Mouse (Mus musculus) MEL (cell line): ENCODE measurements at regions not wholly inside any gene's neighbourhood (a gene's known extent, or its start where the extent isn't known, plus 50 kb on each side); places are given as distances from the start of the nearest gene placed in this dataset.

ENCODE experiments used
- DNase-seq: peaks from one replicate; pipeline ENCODE4 v3.0.0; 2011; ENCODE audit warnings: low read depth, low spot score
- H3K27ac ChIP-seq: 2 replicates; pipeline ENCODE4 v1.5.1; 2012; ENCODE audit warnings: low read depth, mild to moderate bottlenecking, control low read depth, low read length, moderate library complexity; ENCODE audit not compliant: control insufficient read depth
- H3K27me3 ChIP-seq, 2 experiments: fragments of 150-350 bp in 1 of 2; sonication (generic) in 1 of 2; 2 replicates each; pipeline ENCODE4 v1.6.1; 2012; ENCODE audit warnings: low read length in 2 of 2, mild to moderate bottlenecking in 2 of 2, improper control_type of control experiment in 1 of 2, moderate library complexity in 1 of 2; ENCODE audit not compliant: insufficient read depth in 2 of 2, control insufficient read depth in 1 of 2
- H3K36me3 ChIP-seq, 2 experiments: 2 replicates each; pipeline ENCODE4 v1.6.1; 2012 to 2014; ENCODE audit warnings: low read length in 2 of 2, improper control_type of control experiment in 1 of 2, inconsistent platforms in 1 of 2, mild to moderate bottlenecking in 1 of 2; ENCODE audit not compliant: insufficient read depth in 2 of 2, control insufficient read depth in 1 of 2
- H3K4me1 ChIP-seq, 2 experiments: fragments of 150-350 bp in 1 of 2; sonication (generic) in 1 of 2; 2 replicates each; pipeline ENCODE4 v1.6.1; 2012; ENCODE audit warnings: low read length in 2 of 2, improper control_type of control experiment in 1 of 2, mild to moderate bottlenecking in 1 of 2; ENCODE audit not compliant: insufficient read depth in 2 of 2, control insufficient read depth in 1 of 2
- H3K4me3 ChIP-seq, 2 experiments: fragments of 150-350 bp in 1 of 2; sonication (generic) in 1 of 2; 2 replicates each; pipeline ENCODE4 v1.5.1; 2012; ENCODE audit warnings: low read depth in 2 of 2, low read length in 2 of 2, mild to moderate bottlenecking in 2 of 2, moderate library complexity in 2 of 2, control low read depth in 1 of 2, improper control_type of control experiment in 1 of 2; ENCODE audit not compliant: control insufficient read depth in 1 of 2, insufficient read depth in 1 of 2
- H3K79me2 ChIP-seq: 2 replicates; pipeline ENCODE4 v1.6.1; 2012; ENCODE audit warnings: mild to moderate bottlenecking, low read length, moderate library complexity; ENCODE audit not compliant: control insufficient read depth, poor library complexity, insufficient read depth
- H3K9ac ChIP-seq: 2 replicates; pipeline ENCODE4 v1.6.1; 2012; ENCODE audit warnings: low read depth, mild to moderate bottlenecking, control low read depth, low read length, moderate library complexity; ENCODE audit not compliant: control insufficient read depth, poor library complexity, severe bottlenecking
- H3K9me3 ChIP-seq: fragments of 150-350 bp; sonication (generic); replicated peaks from 2 replicates; pipeline ENCODE4 v1.6.1; 2012; ENCODE audit warnings: mild to moderate bottlenecking, low read length, improper control_type of control experiment, moderate library complexity; ENCODE audit not compliant: insufficient read depth
- CHD1 ChIP-seq: IDR thresholded peaks from 2 replicates; pipeline ENCODE4 v1.6.1; 2012; ENCODE audit warnings: low read depth, mild to moderate bottlenecking, inconsistent platforms, low read length, improper control_type of control experiment
- CHD2 ChIP-seq: IDR thresholded peaks from 2 replicates; pipeline ENCODE4 v1.6.1; 2011; ENCODE audit warnings: low read length, improper control_type of control experiment
- CTCF ChIP-seq, 3 experiments: IDR thresholded peaks in 2 of 3; conservative IDR thresholded peaks in 1 of 3; 2 replicates each; pipeline ENCODE4 v1.5.1; 2011 to 2012; ENCODE audit warnings: low read length in 3 of 3, low read depth in 2 of 3, mild to moderate bottlenecking in 2 of 3, improper control_type of control experiment in 1 of 3, inconsistent platforms in 1 of 3, mixed read lengths in 1 of 3, moderate library complexity in 1 of 3; ENCODE audit not compliant: control insufficient read depth in 1 of 3, insufficient read depth in 1 of 3, poor library complexity in 1 of 3, severe bottlenecking in 1 of 3
- E2F4 ChIP-seq: IDR thresholded peaks from 2 replicates; pipeline ENCODE4 v1.6.1; 2011; ENCODE audit warnings: low read depth, low read length, improper control_type of control experiment, borderline replicate concordance
- EP300 ChIP-seq, 2 experiments: IDR thresholded peaks; 2 replicates each; pipeline ENCODE4 v1.6.1; 2011; ENCODE audit warnings: improper control_type of control experiment in 2 of 2, low read length in 2 of 2, low read depth in 1 of 2, mild to moderate bottlenecking in 1 of 2
- HCFC1 ChIP-seq: IDR thresholded peaks from 2 replicates; pipeline ENCODE4 v1.6.1; 2012; ENCODE audit warnings: low read depth, mild to moderate bottlenecking, inconsistent platforms, low read length, improper control_type of control experiment, moderate library complexity
- JUND ChIP-seq: IDR thresholded peaks from 2 replicates; pipeline ENCODE4 v1.6.1; 2011; ENCODE audit warnings: low read depth, mild to moderate bottlenecking, improper control_type of control experiment, low read length
- MAFK ChIP-seq: IDR thresholded peaks from 2 replicates; pipeline ENCODE4 v1.6.1; 2011; ENCODE audit warnings: low read depth, mild to moderate bottlenecking, low read length, improper control_type of control experiment, borderline replicate concordance
- MAX ChIP-seq: IDR thresholded peaks from 2 replicates; pipeline ENCODE4 v1.6.1; 2011; ENCODE audit warnings: low read length, improper control_type of control experiment
- MAZ ChIP-seq: IDR thresholded peaks from 2 replicates; pipeline ENCODE4 v1.6.1; 2012; ENCODE audit warnings: low read depth, mild to moderate bottlenecking, inconsistent platforms, low read length, improper control_type of control experiment
- MEF2A ChIP-seq: IDR thresholded peaks from 2 replicates; pipeline ENCODE4 v1.6.1; 2014; ENCODE audit warnings: low read depth, mild to moderate bottlenecking, inconsistent platforms, low read length, improper control_type of control experiment; ENCODE audit not compliant: poor library complexity, insufficient replicate concordance, severe bottlenecking; ENCODE audit errors: extremely low read depth
- MXI1 ChIP-seq: IDR thresholded peaks from 2 replicates; pipeline ENCODE4 v1.6.1; 2011; ENCODE audit warnings: mild to moderate bottlenecking, low read depth, low read length, improper control_type of control experiment
- MYB ChIP-seq: IDR thresholded peaks from 2 replicates; pipeline ENCODE4 v1.6.1; 2011; ENCODE audit warnings: mild to moderate bottlenecking, low read depth, low read length, improper control_type of control experiment
- MYC ChIP-seq: IDR thresholded peaks from 2 replicates; pipeline ENCODE4 v1.6.1; 2011; ENCODE audit warnings: low read depth, mild to moderate bottlenecking, low read length, improper control_type of control experiment, moderate library complexity
- NRF1 ChIP-seq: IDR thresholded peaks from 2 replicates; pipeline ENCODE4 v1.6.1; 2014; ENCODE audit warnings: low read depth, mild to moderate bottlenecking, inconsistent platforms, low read length, improper control_type of control experiment, moderate library complexity; ENCODE audit not compliant: poor library complexity, insufficient read depth, severe bottlenecking
- POLR2A ChIP-seq, 2 experiments: IDR thresholded peaks; 2 replicates each; pipeline ENCODE4 v1.6.1; 2011 to 2012; ENCODE audit warnings: low read length in 2 of 2, mild to moderate bottlenecking in 2 of 2, control low read depth in 1 of 2, improper control_type of control experiment in 1 of 2, low read depth in 1 of 2, moderate library complexity in 1 of 2; ENCODE audit not compliant: control insufficient read depth in 1 of 2, insufficient read depth in 1 of 2, poor library complexity in 1 of 2
- POLR2AphosphoS5 ChIP-seq: IDR thresholded peaks from 2 replicates; pipeline ENCODE4 v1.6.1; 2012; ENCODE audit warnings: low read depth, borderline replicate concordance, mild to moderate bottlenecking, inconsistent platforms, low read length, moderate library complexity, mixed read lengths
- RAD21 ChIP-seq: IDR thresholded peaks from 2 replicates; pipeline ENCODE4 v1.6.1; 2011; ENCODE audit warnings: mild to moderate bottlenecking, low read depth, low read length, improper control_type of control experiment
- RCOR1 ChIP-seq: IDR thresholded peaks from 2 replicates; pipeline ENCODE4 v1.6.1; 2012; ENCODE audit warnings: low read depth, mild to moderate bottlenecking, inconsistent platforms, low read length, improper control_type of control experiment
- SMC3 ChIP-seq: IDR thresholded peaks from 2 replicates; pipeline ENCODE4 v1.6.1; 2011; ENCODE audit warnings: low read depth, low read length, improper control_type of control experiment
- ZKSCAN1 ChIP-seq: IDR thresholded peaks from 2 replicates; pipeline ENCODE4 v1.6.1; 2012; ENCODE audit warnings: low read depth, mild to moderate bottlenecking, inconsistent platforms, low read length, improper control_type of control experiment, moderate library complexity
- ZMIZ1 ChIP-seq: IDR thresholded peaks from 2 replicates; pipeline ENCODE4 v1.6.1; 2012; ENCODE audit warnings: low read depth, mild to moderate bottlenecking, inconsistent platforms, low read length, improper control_type of control experiment, moderate library complexity

- H3K4me1 ChIP-seq, result no peaks in the 10 kb centered on the region
- H3K9ac ChIP-seq, result no peak overlapping the region
- no peak for DNase-seq
- H3K36me3 ChIP-seq, result no peaks in the 10 kb centered on the region
- H3K4me3 ChIP-seq, result no peak overlapping the region
- TF ChIP-seq SMC3, result no peak
- TF ChIP-seq ZKSCAN1, result no peak
- TF ChIP-seq CHD1, result no peak
- TF ChIP-seq CTCF (IDR thresholded peaks at IDR 0.05 in 2 of 3, conservative IDR thresholded peaks at IDR 0.05 in 1 of 3; ENCODE audit: control insufficient read depth in 1 of 3, insufficient read depth in 1 of 3, low read depth in 2 of 3, low read length in 3 of 3, poor library complexity in 1 of 3, severe bottlenecking in 1 of 3), result no peak
- no peak for TF ChIP-seq POLR2A (IDR thresholded peaks at IDR 0.05; ENCODE audit: control insufficient read depth in 1 of 2, insufficient read depth in 1 of 2, low read depth in 1 of 2, low read length in 2 of 2, poor library complexity in 1 of 2)
- no peak for TF ChIP-seq RAD21
- no peak for TF ChIP-seq E2F4
- TF ChIP-seq CHD2, result no peak
- H3K27me3 ChIP-seq, result no peaks in the 10 kb centered on the region
- H3K9me3 ChIP-seq, result no peaks in the 10 kb centered on the region
- H3K79me2 ChIP-seq, result no peaks in the 10 kb centered on the region
- H3K27ac ChIP-seq, result no peak overlapping the region
These were observed 463.5 kb downstream of the Slc4a3 start for GRCm38 (mm10) chr1:76009601-76010000.

GRCm38 (mm10) chr1:76010212-76010800 lies 464.2 kb downstream of the Slc4a3 start:
- no peaks in the 10 kb centered on the region for H3K9me3 ChIP-seq
- no peak overlapping the region for H3K4me3 ChIP-seq
- H3K27me3 ChIP-seq, result no peaks in the 10 kb centered on the region
- H3K9ac ChIP-seq, result no peak overlapping the region
- H3K27ac ChIP-seq, result no peak overlapping the region
- no peaks in the 10 kb centered on the region for H3K36me3 ChIP-seq
- no peaks in the 10 kb centered on the region for H3K4me1 ChIP-seq
- no peak for DNase-seq
- no peaks in the 10 kb centered on the region for H3K79me2 ChIP-seq
- no peak for TF ChIP-seq MXI1
- TF ChIP-seq EP300 (IDR thresholded peaks at IDR 0.05; ENCODE audit: low read depth in 1 of 2, low read length in 2 of 2), result no peak
- no peak for TF ChIP-seq JUND
- no peak for TF ChIP-seq CHD2
- TF ChIP-seq ZMIZ1, result no peak
- TF ChIP-seq E2F4, result no peak
- TF ChIP-seq RAD21, result no peak

- Histone ChIP-seq H3K36me3 (no peaks in the 10 kb centered on the region), H3K9ac (no peak overlapping the region), H3K4me1 (no peaks in the 10 kb centered on the region), H3K9me3 (no peaks in the 10 kb centered on the region), H3K79me2 (no peaks in the 10 kb centered on the region), H3K27me3 (no peaks in the 10 kb centered on the region), H3K27ac (no peak overlapping the region), H3K4me3 (no peak overlapping the region)
- DNase-seq, result no peak
- TF ChIP-seq MAX, result no peak
- TF ChIP-seq MYC, result no peak
- no peak for TF ChIP-seq MYB
- no peak for TF ChIP-seq CHD1
- TF ChIP-seq ZMIZ1, result no peak
- TF ChIP-seq MEF2A, result no peak
- no peak for TF ChIP-seq RCOR1
- TF ChIP-seq POLR2AphosphoS5, result no peak
- no peak for TF ChIP-seq NRF1
- TF ChIP-seq CTCF (IDR thresholded peaks at IDR 0.05 in 2 of 3, conservative IDR thresholded peaks at IDR 0.05 in 1 of 3; ENCODE audit: control insufficient read depth in 1 of 3, insufficient read depth in 1 of 3, low read depth in 2 of 3, low read length in 3 of 3, poor library complexity in 1 of 3, severe bottlenecking in 1 of 3), result no peak
- no peak for TF ChIP-seq MAZ
- no peak for TF ChIP-seq POLR2A (IDR thresholded peaks at IDR 0.05; ENCODE audit: control insufficient read depth in 1 of 2, insufficient read depth in 1 of 2, low read depth in 1 of 2, low read length in 2 of 2, poor library complexity in 1 of 2)
- TF ChIP-seq HCFC1, result no peak
- no peak for TF ChIP-seq JUND
- TF ChIP-seq CHD2, result no peak
- no peak for TF ChIP-seq MAFK
- no peak for TF ChIP-seq EP300 (IDR thresholded peaks at IDR 0.05; ENCODE audit: low read depth in 1 of 2, low read length in 2 of 2)
These were observed 472.5 kb downstream of the Slc4a3 start for GRCm38 (mm10) chr1:76018588-76018987.
